Mouse (Mus musculus) lung, embryonic 14.5 days (tissue): Measurements from ENCODE around the gene Ube2m. TPM values are rescaled to one million over a fixed set of nuclear protein-coding genes. Genes with fewer than 3 reads are reported as not detected.

Source experiments
- ATAC-seq: fragments of 200-750 bp; cut with Nextera tagmentation; 2 replicates; pipeline ENCODE4 v1.8.0; 2017; ENCODE audit warnings: mild to moderate bottlenecking, moderate TSS enrichment, moderate library complexity; ENCODE audit not compliant: insufficient read depth
- DNase-seq: peaks from one replicate; pipeline ENCODE4 v3.0.0-alpha.2; 2015
- H3K27ac ChIP-seq: fragments of 300-500 bp; sonication (generic); 2 replicates; pipeline ENCODE4 v1.5.1; 2014; ENCODE audit warnings: low read depth, mild to moderate bottlenecking, moderate library complexity
- H3K27me3 ChIP-seq: fragments of 300-500 bp; sonication (generic); 2 replicates; pipeline ENCODE4 v1.6.1; 2014; ENCODE audit warnings: low read length, control low read depth; ENCODE audit not compliant: insufficient read depth
- H3K36me3 ChIP-seq: fragments of 300-500 bp; sonication (generic); 2 replicates; pipeline ENCODE4 v1.6.1; 2014; ENCODE audit warnings: control low read depth; ENCODE audit not compliant: insufficient read depth
- H3K4me1 ChIP-seq: fragments of 300-500 bp; sonication (generic); 2 replicates; pipeline ENCODE4 v1.6.1; 2014; ENCODE audit warnings: antibody characterized with exemption, control low read depth; ENCODE audit not compliant: insufficient read depth
- H3K4me2 ChIP-seq: fragments of 300-500 bp; sonication (generic); 2 replicates; pipeline ENCODE4 v1.6.1; 2014; ENCODE audit warnings: mild to moderate bottlenecking
- H3K4me3 ChIP-seq: fragments of 300-500 bp; sonication (generic); 2 replicates; pipeline ENCODE4 v1.5.1; 2014; ENCODE audit warnings: low read depth, low read length
- H3K9ac ChIP-seq: fragments of 300-500 bp; sonication (generic); 2 replicates; pipeline ENCODE4 v1.6.1; 2014
- H3K9me3 ChIP-seq: fragments of 300-500 bp; sonication (generic); 2 replicates; pipeline ENCODE4 v1.6.1; 2016; ENCODE audit warnings: low read depth, low read length, control low read depth
- CTCF ChIP-seq: IDR thresholded peaks from 2 replicates; pipeline ENCODE4 v1.5.1; 2016; ENCODE audit warnings: antibody characterized with exemption, low read depth
- WGBS: fragments of 180-500 bp; shearing (Covaris S2); extraction: QIAGEN DNeasy Blood & Tissue Kit; methylation state at CpG from one replicate; pipeline ENCODE4 v1.1.7; 2014; 5-methylcytosine and 5-hydroxymethylcytosine counted together
- polyA plus RNA-seq: library from polyadenylated mRNA; unstranded; fragments of >200 nt; fragmentation: Nextera tagmentation; extraction: Ambion mirVana; gene quantifications from 2 replicates; pipeline ENCODE4 v1.2.1, GENCODE M21; 2014

The Ube2m gene
- polyA plus RNA-seq, 1 experiment from 2014 or later = 168 TPM

DNA sequence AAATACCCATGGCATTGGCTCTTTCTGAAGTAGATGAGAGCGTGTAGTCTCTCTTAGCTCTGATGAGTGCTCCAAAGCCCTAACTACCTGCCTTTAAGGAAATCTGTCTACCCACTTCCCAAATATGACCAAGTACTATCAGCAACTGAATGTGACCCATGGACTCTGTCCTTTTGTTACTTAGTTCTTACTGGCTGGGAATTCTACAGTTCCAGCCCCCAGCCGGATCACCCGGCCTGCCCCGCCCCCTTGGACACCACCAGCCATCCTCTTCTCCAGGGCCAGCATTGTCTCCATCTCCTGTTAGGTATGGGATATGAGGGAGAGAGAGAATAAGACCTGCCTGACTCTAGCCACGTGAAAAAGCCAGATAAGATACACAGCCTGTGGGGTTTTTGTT, 40.0 kb downstream of the Ube2m start, which contains the start of gene Slc27a5:
TSS of gene Slc27a5 (minus strand) at position 140 of the 400 bp plus-strand sequence.
- H3K4me2 ChIP-seq = no peak within 1 kb of the TSS
- H3K9ac ChIP-seq = no peak within 1 kb of the TSS
- H3K27ac ChIP-seq = no peak within 1 kb of the TSS
- no peaks in the 10 kb centered on the region for H3K9me3 ChIP-seq
- H3K4me1 ChIP-seq = no peaks in the 10 kb centered on the region
- H3K4me3 ChIP-seq = no peak within 1 kb of the TSS
- WGBS = 70% methylated on average over 5 of the region's 5 CpGs
- no peak for DNase-seq
- no peak for TF ChIP-seq CTCF
- no peaks in the 10 kb centered on the region for H3K27me3 ChIP-seq
- no peak for ATAC-seq
- H3K36me3 ChIP-seq = no peaks in the 10 kb centered on the region

GRCm38 (mm10) chr7:12997230-12997629, 40.8 kb downstream of the Ube2m start:
- no peak for ATAC-seq
- Histone ChIP-seq H3K36me3 (no peaks in the 10 kb centered on the region), H3K4me3 (no peak overlapping the region), H3K4me2 (no peak overlapping the region), H3K27me3 (no peaks in the 10 kb centered on the region), H3K4me1 (no peaks in the 10 kb centered on the region), H3K9ac (no peak overlapping the region), H3K9me3 (no peaks in the 10 kb centered on the region), H3K27ac (no peak overlapping the region)
- DNase-seq = no peak
- 58% methylated on average over 5 of the region's 5 CpGs for WGBS
- TF ChIP-seq CTCF = no peak

DNA sequence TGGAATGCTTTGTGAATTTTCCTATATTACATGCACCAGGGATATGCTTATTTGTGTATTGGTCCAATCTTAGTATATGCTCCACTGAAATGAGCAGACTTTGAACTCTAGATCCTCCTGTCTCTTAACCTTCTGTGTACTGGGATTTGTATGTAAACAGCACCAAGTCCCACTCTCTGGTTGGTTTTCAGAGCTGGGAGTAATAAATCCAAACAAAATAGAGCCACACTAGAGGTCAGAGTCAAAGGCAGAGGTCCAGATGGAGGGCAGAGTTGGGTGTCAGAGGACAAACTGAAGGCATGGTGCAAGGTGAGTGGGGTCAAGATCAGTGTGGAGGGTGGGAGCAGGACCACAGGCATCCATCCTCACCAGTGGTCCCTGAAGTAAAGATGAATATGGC, 42.2 kb downstream of the Ube2m start:
- Histone ChIP-seq H3K4me3 (no peak overlapping the region), H3K9ac (no peak overlapping the region), H3K27ac (no peak overlapping the region), H3K9me3 (no peaks in the 10 kb centered on the region), H3K4me2 (no peak overlapping the region), H3K4me1 (no peaks in the 10 kb centered on the region), H3K36me3 (no peaks in the 10 kb centered on the region), H3K27me3 (no peaks in the 10 kb centered on the region)
- no peak for DNase-seq
- no peak for ATAC-seq
- no peak for TF ChIP-seq CTCF

- Histone ChIP-seq H3K27me3 (no peaks in the 10 kb centered on the region), H3K9ac (no peak overlapping the region), H3K4me1 (no peaks in the 10 kb centered on the region), H3K9me3 (no peaks in the 10 kb centered on the region), H3K27ac (no peak overlapping the region), H3K36me3 (no peaks in the 10 kb centered on the region), H3K4me3 (no peak overlapping the region), H3K4me2 (no peak overlapping the region)
- DNase-seq (no peak), ATAC-seq (no peak)
- no peak for TF ChIP-seq CTCF
- 88% methylated on average over 10 of the region's 10 CpGs for WGBS
Observed at GRCm38 (mm10) chr7:12993148-12993547, 44.9 kb downstream of the Ube2m start.

- Histone ChIP-seq H3K27me3 (no peaks in the 10 kb centered on the region), H3K9ac (no peak overlapping the region), H3K9me3 (no peaks in the 10 kb centered on the region), H3K36me3 (no peaks in the 10 kb centered on the region), H3K4me1 (no peaks in the 10 kb centered on the region), H3K4me3 (no peak overlapping the region), H3K27ac (no peak overlapping the region), H3K4me2 (no peak overlapping the region)
- ATAC-seq = no peak
- DNase-seq = peak; percentile 32
- 7% methylated on average over 3 of the region's 3 CpGs for WGBS
- TF ChIP-seq CTCF = peak; percentile 44
Observed at GRCm38 (mm10) chr7:12992222-12992621, 45.9 kb downstream of the Ube2m start.

DNA sequence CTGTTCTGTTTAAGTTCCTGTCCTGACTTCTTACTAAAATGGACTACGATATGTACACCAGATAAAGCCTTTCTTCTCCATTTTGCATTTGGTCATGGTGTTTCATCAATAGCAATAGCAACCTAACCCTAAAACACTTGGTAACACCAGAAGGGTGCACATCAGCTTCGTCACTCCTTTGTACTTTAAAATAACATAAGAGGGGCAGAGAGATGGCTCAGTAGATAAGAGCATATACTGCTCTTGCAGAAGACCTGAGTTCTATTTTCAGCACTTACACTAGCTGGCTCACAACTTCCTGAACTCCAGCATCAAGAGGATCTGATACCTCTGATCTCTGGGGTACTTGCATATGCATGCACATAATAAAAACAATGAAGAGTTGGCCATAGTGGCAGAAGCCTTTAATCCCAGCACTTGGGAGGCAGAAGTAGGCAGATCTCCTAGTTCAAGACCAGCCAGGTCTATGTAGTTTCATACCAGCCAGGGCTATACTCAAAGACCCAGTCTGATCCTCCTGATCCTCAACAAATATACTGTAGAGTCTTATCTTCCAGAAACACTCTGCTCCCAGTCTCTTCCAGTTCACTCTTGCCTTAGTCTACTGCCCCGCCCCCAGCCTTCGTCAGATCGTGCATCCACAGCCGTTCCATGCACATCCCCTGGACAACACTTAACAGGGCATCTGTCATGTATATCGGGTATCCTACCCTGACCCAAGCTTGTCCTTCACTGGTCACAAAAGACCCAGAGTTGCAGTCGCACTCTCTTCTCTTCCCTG, 50.5 kb downstream of the Ube2m start:
- DNase-seq (no peak), ATAC-seq (no peak)
- no peaks in the 10 kb centered on the region for H3K27me3 ChIP-seq
- no peak overlapping the region for H3K4me2 ChIP-seq
- H3K4me1 ChIP-seq = no peaks in the 10 kb centered on the region
- no peak for TF ChIP-seq CTCF
- H3K4me3 ChIP-seq = no peak overlapping the region
- no peaks in the 10 kb centered on the region for H3K9me3 ChIP-seq
- H3K27ac ChIP-seq = no peak overlapping the region
- 78% methylated on average over 8 of the region's 8 CpGs for WGBS
- no peak overlapping the region for H3K9ac ChIP-seq
- H3K36me3 ChIP-seq = 0 out of 2 replicates have a peak, but pooled peaks cover 2% of the 10 kb centered on the region

GRCm38 (mm10) chr7:12986906-12987305, 51.2 kb downstream of the Ube2m start:
- no peak for TF ChIP-seq CTCF
- ATAC-seq = no peak
- Histone ChIP-seq H3K4me2 (no peak overlapping the region), H3K4me3 (no peak overlapping the region), H3K27me3 (no peaks in the 10 kb centered on the region), H3K4me1 (no peaks in the 10 kb centered on the region), H3K9me3 (no peaks in the 10 kb centered on the region), H3K36me3 (0 out of 2 replicates have a peak, but pooled peaks cover 4% of the 10 kb centered on the region), H3K9ac (no peak overlapping the region), H3K27ac (no peak overlapping the region)
- 80% methylated on average over 8 of the region's 8 CpGs for WGBS
- no peak for DNase-seq
